Mouse (Mus musculus) telencephalon, adult 2 months (tissue): ENCODE measurements at regions not wholly inside any gene's neighbourhood (a gene's known extent, or its start where the extent isn't known, plus 50 kb on each side); places are given as distances from the start of the nearest gene placed in this dataset.
"Not testable (repeated sequence)": the region's sequence is repeated elsewhere in the genome, so short reads cannot be mapped to it uniquely, and the experiment has no call there.

ENCODE experiments used
- DNase-seq: peaks from one replicate; pipeline ENCODE4 v3.0.0-alpha.2; 2011; ENCODE audit warnings: low read depth, low spot score

GRCm38 (mm10) chr2:114723971-114724666 is 69.4 kb upstream of the Dph6 start:
- no peak for DNase-seq

DNA sequence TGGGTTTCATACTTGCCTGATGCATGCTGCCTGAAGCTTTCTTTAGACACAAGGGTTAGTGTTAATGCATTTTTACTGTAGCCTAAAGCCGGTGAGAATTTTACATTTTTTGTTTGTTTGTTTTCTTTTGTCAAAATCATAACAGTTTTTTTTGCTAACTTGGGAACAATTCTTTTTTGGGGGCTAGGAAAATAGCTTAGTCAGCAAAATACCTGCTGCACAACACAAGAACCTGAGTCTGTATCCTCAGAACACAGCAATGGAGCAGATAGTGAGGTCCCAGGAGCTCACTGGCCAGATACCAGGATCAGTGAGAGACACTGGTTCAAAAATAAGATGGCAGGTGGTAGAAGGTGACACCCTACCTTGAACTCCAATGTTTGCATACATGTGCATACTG is 72.4 kb upstream of the Dph6 start:
- DNase-seq = no peak

DNA sequence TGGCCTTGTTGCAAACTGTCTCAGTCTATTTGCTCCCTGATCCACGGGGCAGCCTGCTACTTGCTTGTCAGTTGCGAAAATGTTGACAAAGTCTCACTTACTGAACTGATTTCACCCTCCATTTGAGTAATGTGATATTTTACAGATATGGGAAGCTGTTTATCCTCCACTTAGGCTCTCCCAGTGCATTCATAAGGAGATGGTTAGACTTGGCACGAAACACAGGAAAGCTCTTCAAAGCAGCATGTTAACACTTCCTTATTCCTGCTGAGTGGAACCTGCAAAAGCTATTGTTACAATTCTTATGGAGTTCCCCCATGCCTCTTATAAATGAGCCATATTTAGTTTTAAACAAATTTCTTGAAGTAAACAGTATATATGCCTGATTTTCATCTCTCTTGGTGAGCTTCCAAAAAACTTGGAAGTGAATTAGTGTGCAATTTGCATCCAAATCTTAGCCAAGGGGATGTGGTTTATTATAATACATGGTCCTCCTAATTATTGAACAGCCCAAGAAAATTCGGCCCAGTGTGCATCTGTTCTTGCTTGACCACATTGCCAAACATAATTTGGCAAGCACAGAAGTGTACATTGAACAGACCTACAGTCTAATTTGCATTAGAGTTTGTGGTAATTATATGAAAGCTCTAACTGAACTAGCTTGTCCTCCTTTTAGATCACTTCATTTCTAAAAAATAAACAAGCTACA is 80.3 kb upstream of the Dph6 start:
- DNase-seq = no peak

DNA sequence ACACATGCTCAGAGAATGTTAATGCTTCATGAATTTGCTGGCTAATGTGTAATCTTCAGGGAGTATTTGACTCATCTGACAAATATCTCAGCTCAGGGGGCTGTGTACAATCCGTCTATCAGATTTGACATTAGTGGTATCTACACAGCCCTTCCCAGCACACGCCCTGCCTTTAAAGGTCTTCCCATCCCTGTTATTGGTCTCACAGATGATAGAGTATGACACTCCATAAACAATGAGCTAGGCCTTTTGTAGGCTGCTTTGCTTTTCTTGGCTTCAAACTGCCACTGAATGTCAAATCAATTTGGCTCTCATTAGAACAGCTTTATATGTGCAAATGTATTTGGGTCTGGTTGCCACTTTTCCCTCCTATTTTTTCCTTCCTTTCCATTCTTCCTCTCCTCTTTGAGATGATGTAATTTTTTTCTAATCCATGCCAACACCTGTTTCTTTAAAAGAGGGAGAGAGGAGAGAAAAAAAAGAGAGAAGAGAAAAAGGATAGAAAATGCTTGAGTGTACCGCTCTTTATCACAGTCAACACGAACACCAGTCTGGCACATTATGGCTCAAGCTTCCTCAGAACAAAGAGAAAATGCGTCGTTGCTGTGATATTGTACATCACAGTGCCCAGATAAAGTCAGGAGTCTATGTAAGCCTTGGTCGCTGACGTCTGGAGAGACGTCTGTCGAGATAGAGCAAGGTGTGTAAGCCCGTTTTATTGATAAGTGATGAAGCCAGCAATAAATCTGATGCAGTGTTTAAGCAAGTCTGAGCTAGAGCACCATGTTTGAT is 84.9 kb upstream of the Dph6 start:
- DNase-seq = no peak

- DNase-seq = no peak
Observed at GRCm38 (mm10) chr2:114763276-114763675, 108.5 kb upstream of the Dph6 start.

GRCm38 (mm10) chr2:114773723-114774122 is 119.0 kb upstream of the Dph6 start:
- not testable (repeated sequence) for DNase-seq

DNA sequence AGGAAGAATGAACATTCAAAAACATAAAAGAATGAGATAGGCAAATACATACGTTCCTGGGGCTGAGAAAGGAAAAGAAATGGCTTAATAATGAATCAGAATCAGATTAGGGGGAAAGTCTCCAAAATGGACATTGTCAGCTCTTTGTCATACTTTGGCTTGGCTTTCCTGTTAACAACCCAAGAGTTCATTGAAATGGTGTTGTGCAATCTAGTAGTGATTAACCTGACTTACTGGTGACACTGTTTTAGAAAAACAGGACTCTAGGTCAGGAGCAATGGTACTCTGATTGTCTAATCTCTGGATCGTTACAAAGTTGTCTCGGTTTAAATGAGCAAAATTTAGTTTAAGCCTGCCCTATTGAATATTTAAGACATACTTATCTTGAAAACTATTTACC is 119.5 kb upstream of the Dph6 start:
- no peak for DNase-seq

- no peak for DNase-seq
Observed at GRCm38 (mm10) chr2:114775532-114775931, 120.8 kb upstream of the Dph6 start.

DNA sequence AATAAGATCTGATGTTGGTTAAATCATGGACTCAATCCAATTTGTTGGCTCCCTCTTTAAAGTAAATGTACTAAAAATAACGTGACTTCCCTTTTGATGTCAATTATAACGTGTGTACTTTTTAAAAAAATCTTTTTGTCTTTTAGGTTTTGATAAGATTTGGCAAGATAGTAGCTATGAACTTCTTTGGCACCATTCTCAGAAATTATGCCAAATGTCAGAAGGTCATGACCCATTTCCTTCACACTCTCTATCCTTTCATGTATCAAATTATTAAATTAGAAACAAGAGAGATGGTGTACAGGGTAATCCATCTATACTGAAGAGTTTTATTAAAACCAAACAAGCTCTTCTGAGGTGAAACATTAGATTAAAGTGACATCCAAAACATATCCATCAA is 121.4 kb upstream of the Dph6 start:
- DNase-seq = no peak

GRCm38 (mm10) chr2:114782450-114782849 is 127.7 kb upstream of the Dph6 start:
- no peak for DNase-seq

- DNase-seq = no peak
Observed at GRCm38 (mm10) chr2:114784191-114784590, 129.4 kb upstream of the Dph6 start.

GRCm38 (mm10) chr2:114788251-114788650 is 133.5 kb upstream of the Dph6 start:
- no peak for DNase-seq

- DNase-seq = peak; percentile 22
Observed at GRCm38 (mm10) chr2:114796630-114797290, 142.0 kb upstream of the Dph6 start.

DNA sequence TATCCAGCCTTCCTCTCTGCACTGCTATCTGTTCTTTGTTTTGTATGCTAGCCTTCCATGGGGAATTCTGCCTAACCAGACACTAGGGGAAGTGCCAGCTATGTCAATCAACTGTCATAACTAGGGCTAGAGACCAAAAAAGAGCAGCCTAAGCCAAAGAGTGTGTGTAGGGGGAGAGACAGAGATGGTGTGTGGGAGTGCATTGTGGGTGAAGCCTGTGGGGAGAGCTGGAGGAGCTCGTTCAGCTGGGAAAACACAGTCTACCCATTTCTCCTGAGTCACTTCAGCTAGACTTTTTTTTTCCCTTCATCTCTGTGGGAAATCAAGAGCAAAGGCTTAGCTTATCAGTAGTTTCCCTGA is 142.5 kb upstream of the Dph6 start:
- peak; percentile 77 for DNase-seq

DNA sequence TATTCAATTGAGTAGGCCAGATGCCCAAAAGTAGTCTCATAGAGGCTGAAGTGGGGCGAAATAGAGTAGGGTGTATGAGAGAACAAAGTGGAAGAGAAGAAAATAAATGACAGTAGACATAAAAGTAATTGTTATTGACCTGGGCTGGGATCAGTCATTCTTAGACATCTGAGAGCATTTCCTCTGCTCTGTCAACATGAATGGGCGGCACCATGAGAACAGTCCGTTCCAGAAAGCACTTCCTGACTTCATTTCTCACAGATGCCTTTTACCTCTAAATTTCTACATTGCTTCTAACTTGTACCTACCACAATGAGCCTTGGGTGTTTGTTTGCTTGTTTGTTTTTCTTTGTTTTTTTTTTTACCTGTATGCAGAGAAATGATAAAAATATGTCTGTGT is 148.5 kb upstream of the Dph6 start:
- no peak for DNase-seq

GRCm38 (mm10) chr2:114803928-114804327 is 149.2 kb upstream of the Dph6 start:
- no peak for DNase-seq

- DNase-seq = no peak
Observed at GRCm38 (mm10) chr2:114805436-114806047, 150.8 kb upstream of the Dph6 start.

DNA sequence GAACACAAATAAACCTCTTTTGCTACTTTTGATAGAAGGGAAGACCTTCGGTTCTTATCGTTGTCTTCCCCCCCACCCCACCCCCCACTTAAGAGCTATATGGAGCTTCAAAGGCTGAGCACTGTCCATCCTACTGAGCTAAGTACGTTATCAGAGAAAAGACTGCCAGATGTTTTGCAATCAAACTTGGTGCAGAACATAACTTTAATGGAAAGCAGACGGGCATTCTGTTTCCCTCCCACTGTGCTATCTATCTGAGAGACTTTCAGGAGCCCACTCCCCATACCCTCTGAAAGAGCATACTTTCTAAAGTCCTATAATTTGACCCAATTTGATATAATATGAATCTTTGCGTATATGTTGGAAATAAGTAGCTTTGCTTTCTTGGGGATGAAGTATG is 153.3 kb upstream of the Dph6 start:
- no peak for DNase-seq

DNA sequence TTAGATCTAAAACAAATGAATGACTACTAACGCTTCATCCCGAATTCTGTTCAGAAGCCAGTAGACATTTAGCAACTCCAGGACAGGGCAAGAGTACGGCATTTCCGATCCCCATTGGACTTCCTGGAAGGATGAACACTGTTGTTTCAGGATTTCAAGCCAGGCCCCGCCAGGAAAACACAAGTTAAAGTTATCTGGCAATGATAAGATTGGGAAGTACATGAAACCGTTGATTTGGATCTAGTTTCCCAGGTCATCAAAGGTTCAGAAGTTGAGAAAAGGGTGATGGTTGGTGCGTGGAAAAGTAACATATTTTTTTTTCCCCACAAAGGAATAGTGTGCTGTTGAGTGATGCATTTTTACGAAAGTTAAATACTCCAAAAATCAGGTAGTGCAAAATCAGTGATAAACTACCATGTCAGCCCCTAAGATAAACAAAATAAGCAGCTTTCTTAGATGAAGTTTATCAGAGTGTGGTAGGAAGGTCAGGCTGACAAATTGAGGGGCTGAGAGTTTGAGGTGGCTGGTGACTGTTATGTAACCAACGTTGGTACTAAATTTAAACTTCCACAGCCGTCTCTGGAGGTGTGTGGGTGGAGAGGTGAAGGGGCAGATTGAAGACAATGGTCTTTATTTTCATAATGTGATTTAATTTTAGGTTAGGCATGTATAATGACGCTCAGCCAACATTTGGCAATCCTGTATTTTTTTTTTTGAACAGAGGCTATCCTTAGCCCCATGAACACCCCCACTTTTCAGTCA is 157.6 kb upstream of the Dph6 start:
- no peak for DNase-seq

- no peak for DNase-seq
Observed at GRCm38 (mm10) chr2:114812903-114813290, 158.1 kb upstream of the Dph6 start.

GRCm38 (mm10) chr2:114822657-114823056 is 167.9 kb upstream of the Dph6 start:
- DNase-seq = no peak
